Mouse (Mus musculus) ZHBTc4 (cell line): Measurements from ENCODE around the gene Gm20388.
A peak's percentile ranks its signal among the peaks of the same experiment; 100 is the strongest.
"Not testable (repeated sequence)": the region's sequence is repeated elsewhere in the genome, so short reads cannot be mapped to it uniquely, and the experiment has no call there.

ENCODE experiments used
- DNase-seq: peaks from one replicate; pipeline ENCODE4 v3.0.0-alpha.2; 2011; ENCODE audit warnings: low read depth, low spot score

Gene Gm20388

GRCm38 (mm10) chr8:123520048-123520447, 3609.4 kb downstream of the Gm20388 start:
- not testable (repeated sequence) for DNase-seq

GRCm38 (mm10) chr8:123527720-123528489, 3617.3 kb downstream of the Gm20388 start:
- peak; percentile 47 for DNase-seq

- no peak for DNase-seq
Observed at GRCm38 (mm10) chr8:123536242-123536989, 3625.8 kb downstream of the Gm20388 start.

- DNase-seq, result peak; percentile 41
Observed at GRCm38 (mm10) chr8:123536990-123537380, 3626.3 kb downstream of the Gm20388 start.

GRCm38 (mm10) chr8:123537641-123538040, 3627.0 kb downstream of the Gm20388 start:
- DNase-seq, result not testable (repeated sequence)

- not testable (repeated sequence) for DNase-seq
Observed at GRCm38 (mm10) chr8:123564221-123564620, 3653.6 kb downstream of the Gm20388 start.

GRCm38 (mm10) chr8:123575386-123575785, 3664.7 kb downstream of the Gm20388 start:
- DNase-seq, result not testable (repeated sequence)

GRCm38 (mm10) chr8:123600666-123601172, 3690.1 kb downstream of the Gm20388 start:
- not testable (repeated sequence) for DNase-seq

GRCm38 (mm10) chr8:123601457-123601856, 3690.8 kb downstream of the Gm20388 start:
- DNase-seq, result not testable (repeated sequence)

GRCm38 (mm10) chr8:123612652-123613051, 3702.0 kb downstream of the Gm20388 start:
- DNase-seq, result not testable (repeated sequence)

GRCm38 (mm10) chr8:123623523-123623922, 3712.9 kb downstream of the Gm20388 start:
- DNase-seq, result not testable (repeated sequence)

GRCm38 (mm10) chr8:123624274-123624673, 3713.6 kb downstream of the Gm20388 start:
- no peak for DNase-seq

GRCm38 (mm10) chr8:123624702-123625101, 3714.1 kb downstream of the Gm20388 start:
- DNase-seq, result no peak

GRCm38 (mm10) chr8:123625717-123626116, 3715.1 kb downstream of the Gm20388 start:
- DNase-seq, result peak; percentile 58

- peak; percentile 41 for DNase-seq
Observed at GRCm38 (mm10) chr8:123627410-123628147, 3716.9 kb downstream of the Gm20388 start.

- peak; percentile 77 for DNase-seq
Observed at GRCm38 (mm10) chr8:123628253-123628967, 3717.8 kb downstream of the Gm20388 start.

- DNase-seq, result peak; percentile 87
Observed at GRCm38 (mm10) chr8:123628968-123629755, 3718.5 kb downstream of the Gm20388 start.

GRCm38 (mm10) chr8:123630058-123630457, 3719.4 kb downstream of the Gm20388 start:
- DNase-seq, result no peak

- no peak for DNase-seq
Observed at GRCm38 (mm10) chr8:123630841-123631251, 3720.2 kb downstream of the Gm20388 start.

GRCm38 (mm10) chr8:123631746-123632145, 3721.1 kb downstream of the Gm20388 start:
- DNase-seq, result not testable (repeated sequence)
